Mouse (Mus musculus) left cerebral cortex, postnatal 36 days (tissue): Measurements from ENCODE around the gene Il1rl1. TPM values are rescaled to one million over a fixed set of nuclear protein-coding genes. Genes with fewer than 3 reads are reported as not detected.

Source experiments
- total RNA-seq, 2 experiments: library from RNA; stranded (reverse); gene quantifications; 2 replicates each; pipeline ENCODE4 v1.2.3; 2021

The Il1rl1 gene
- total RNA-seq, 2 experiments from 2014 or later = 0.35 to 0.48 TPM

Other genes with a start within 250 kb of the Il1rl1 start
- 1 to 10 TPM; 2.4 TPM for gene Il1r1, start 204.5 kb upstream of the Il1rl1 start, total RNA-seq
- 1 to 10 TPM in 1 of 2 experiments, under 1 TPM in 1; 0.54 to 1.1 TPM for gene Il1rl2, start 105.0 kb upstream of the Il1rl1 start, total RNA-seq
- under 1 TPM in 1 of 2 experiments, not detected in 1; 0.09 TPM for gene Il18r1, start 36.0 kb downstream of the Il1rl1 start, total RNA-seq
- gene Il18rap, start 85.8 kb downstream of the Il1rl1 start, total RNA-seq = not detected
- under 1 TPM; 0.63 to 0.76 TPM for gene Slc9a4, start 150.5 kb downstream of the Il1rl1 start, total RNA-seq